Mouse (Mus musculus) heart, postnatal 0 days (tissue): ENCODE measurements at regions not wholly inside any gene's neighbourhood (a gene's known extent, or its start where the extent isn't known, plus 50 kb on each side); places are given as distances from the start of the nearest gene placed in this dataset.
A peak's percentile ranks its signal among the peaks of the same experiment; 100 is the strongest.

Experiments
- ATAC-seq: fragments of 200-750 bp; cut with Nextera tagmentation; 2 replicates; pipeline ENCODE4 v1.8.0; 2017; ENCODE audit warnings: low read depth, moderate number of reproducible peaks, moderate library complexity; ENCODE audit not compliant: insufficient read depth
- DNase-seq: peaks from one replicate; pipeline ENCODE4 v3.0.0-alpha.2; 2016; ENCODE audit warnings: low spot score
- H3K27ac ChIP-seq: fragments of 300-500 bp; sonication (generic); 2 replicates; pipeline ENCODE4 v1.5.1; 2014; ENCODE audit warnings: low read depth, mild to moderate bottlenecking
- H3K27me3 ChIP-seq: fragments of 300-500 bp; sonication (generic); 2 replicates; pipeline ENCODE4 v1.6.1; 2014; ENCODE audit warnings: low read length, mixed read lengths; ENCODE audit not compliant: control insufficient read depth, insufficient read depth
- H3K36me3 ChIP-seq: fragments of 300-500 bp; sonication (generic); replicated peaks from 2 replicates; pipeline ENCODE4 v1.6.1; 2014; ENCODE audit warnings: low read length, mixed read lengths; ENCODE audit not compliant: control insufficient read depth, insufficient read depth
- H3K4me1 ChIP-seq: fragments of 300-500 bp; sonication (generic); 2 replicates; pipeline ENCODE4 v1.6.1; 2014; ENCODE audit warnings: antibody characterized with exemption; ENCODE audit not compliant: control insufficient read depth, insufficient read depth
- H3K4me2 ChIP-seq: fragments of 300-500 bp; sonication (generic); 2 replicates; pipeline ENCODE4 v1.6.1; 2014; ENCODE audit warnings: low read depth, mild to moderate bottlenecking, low read length, moderate library complexity
- H3K4me3 ChIP-seq: fragments of 300-500 bp; sonication (generic); 2 replicates; pipeline ENCODE4 v1.5.1; 2014; ENCODE audit warnings: low read depth, low read length
- H3K9ac ChIP-seq: fragments of 300-500 bp; sonication (generic); replicated peaks from 2 replicates; pipeline ENCODE4 v1.6.1; 2014; ENCODE audit warnings: low read depth, low read length, mixed read lengths
- H3K9me3 ChIP-seq: fragments of 300-500 bp; sonication (generic); replicated peaks from 2 replicates; pipeline ENCODE4 v1.6.1; 2016; ENCODE audit warnings: low read length; ENCODE audit not compliant: control insufficient read depth
- CTCF ChIP-seq: IDR thresholded peaks from 2 replicates; pipeline ENCODE4 v1.5.1; 2016; ENCODE audit warnings: antibody characterized with exemption, control low read depth, low read depth
- EP300 ChIP-seq: IDR thresholded peaks from 2 replicates; pipeline ENCODE4 v1.6.1; 2016; ENCODE audit warnings: antibody characterized with exemption, low read depth
- WGBS: fragments of 180-500 bp; shearing (Covaris S2); extraction: QIAGEN DNeasy Blood & Tissue Kit; methylation state at CpG from one replicate; pipeline ENCODE4 v1.1.7; 2014; 5-methylcytosine and 5-hydroxymethylcytosine counted together

DNA sequence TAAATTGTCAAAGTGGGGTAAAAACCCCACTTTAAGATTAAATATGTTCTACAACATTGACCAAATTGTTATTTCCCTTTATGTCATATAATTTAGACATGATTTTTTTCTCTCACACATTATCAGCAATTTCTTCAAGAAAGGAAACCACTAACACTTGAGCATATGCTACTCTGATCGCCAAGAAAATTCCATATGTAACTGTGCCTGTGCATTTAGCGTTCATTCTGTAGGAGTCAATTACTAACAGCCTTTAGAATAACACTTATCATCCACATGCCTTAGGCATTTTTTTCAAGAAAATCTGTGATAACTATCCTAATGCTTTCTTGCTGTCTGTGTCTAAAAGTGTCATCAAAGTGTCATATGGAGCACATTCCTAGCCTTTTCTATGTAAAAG lies 534.3 kb upstream of the Gm21961 start:
- 70% methylated on average over 2 of the region's 2 CpGs for WGBS
- Histone ChIP-seq H3K36me3 (no peaks in the 10 kb centered on the region), H3K9ac (no peak overlapping the region), H3K9me3 (no peaks in the 10 kb centered on the region), H3K4me2 (no peak overlapping the region), H3K27ac (no peak overlapping the region), H3K27me3 (no peaks in the 10 kb centered on the region), H3K4me1 (no peaks in the 10 kb centered on the region), H3K4me3 (no peak overlapping the region)
- ATAC-seq (no peak), DNase-seq (no peak)
- TF ChIP-seq CTCF, result no peak
- no peak for TF ChIP-seq EP300

GRCm38 (mm10) chr15:65535606-65536005 lies 520.9 kb upstream of the Gm21961 start:
- WGBS, result 27% methylated on average over 3 of the region's 3 CpGs
- H3K27ac ChIP-seq, result no peak overlapping the region

DNA sequence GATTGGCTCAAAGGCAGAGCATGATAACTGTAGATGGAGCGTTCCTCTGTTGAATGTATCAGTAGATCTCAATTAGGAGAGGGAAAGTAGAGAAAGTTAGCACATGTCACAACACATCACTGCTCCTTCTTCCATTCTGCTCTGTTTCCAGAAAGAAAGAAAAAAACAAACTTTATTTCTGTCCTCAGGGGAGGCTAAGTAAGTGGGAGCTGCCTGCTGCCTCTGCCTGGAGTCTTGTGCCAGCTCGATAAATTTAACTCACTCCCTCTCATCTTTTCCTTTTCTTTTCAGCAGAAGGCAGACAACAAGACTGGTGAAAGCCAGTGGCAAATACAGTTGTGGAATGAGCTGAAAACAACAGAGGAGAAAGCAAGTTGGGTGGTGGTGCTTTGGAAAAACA lies 517.5 kb upstream of the Gm21961 start:
- H3K27ac ChIP-seq, result no peak overlapping the region
- 41% methylated on average over 2 of the region's 2 CpGs for WGBS
- H3K36me3 ChIP-seq, result no peaks in the 10 kb centered on the region
- ATAC-seq (no peak), DNase-seq (no peak)
- no peaks in the 10 kb centered on the region for H3K9me3 ChIP-seq
- H3K27me3 ChIP-seq, result no peaks in the 10 kb centered on the region
- no peak overlapping the region for H3K4me2 ChIP-seq
- no peak for TF ChIP-seq CTCF
- TF ChIP-seq EP300, result no peak
- no peaks in the 10 kb centered on the region for H3K4me1 ChIP-seq
- no peak overlapping the region for H3K9ac ChIP-seq
- no peak overlapping the region for H3K4me3 ChIP-seq

More at GRCm38 (mm10) chr15:65535606-65536005, 520.9 kb upstream of the Gm21961 start:
- Histone ChIP-seq H3K36me3 (no peaks in the 10 kb centered on the region), H3K9me3 (no peaks in the 10 kb centered on the region), H3K4me1 (no peaks in the 10 kb centered on the region), H3K27me3 (no peaks in the 10 kb centered on the region), H3K4me2 (no peak overlapping the region), H3K9ac (no peak overlapping the region), H3K4me3 (no peak overlapping the region)
- no peak for DNase-seq
- no peak for ATAC-seq
- TF ChIP-seq CTCF (no peak), EP300 (no peak)

DNA sequence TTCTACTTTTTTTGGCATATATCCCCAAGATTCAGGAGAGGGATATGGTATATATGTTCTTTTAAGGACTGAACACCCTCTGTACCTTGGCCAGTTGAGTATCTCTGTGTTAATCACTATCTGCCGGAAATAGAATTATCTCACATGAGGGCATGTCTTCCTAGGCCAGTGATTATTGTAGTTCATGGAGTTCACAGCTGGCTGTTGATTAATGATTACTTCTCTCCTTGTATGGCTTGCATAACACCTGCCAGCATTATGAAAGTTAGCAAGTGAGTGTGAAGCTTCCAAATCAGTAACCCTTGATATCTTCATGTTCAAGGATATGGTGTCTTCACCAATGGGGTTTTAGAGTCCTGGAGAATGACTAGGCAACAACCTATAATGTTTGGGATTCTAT lies 488.0 kb upstream of the Gm21961 start:
- TF ChIP-seq EP300 (no peak), CTCF (no peak)
- ATAC-seq, result no peak
- no peak overlapping the region for H3K27ac ChIP-seq
- H3K27me3 ChIP-seq, result no peaks in the 10 kb centered on the region
- H3K9ac ChIP-seq, result no peak overlapping the region
- H3K36me3 ChIP-seq, result no peaks in the 10 kb centered on the region
- H3K4me2 ChIP-seq, result no peak overlapping the region
- H3K4me3 ChIP-seq, result no peak overlapping the region
- H3K9me3 ChIP-seq, result no peaks in the 10 kb centered on the region
- no peaks in the 10 kb centered on the region for H3K4me1 ChIP-seq
- no peak for DNase-seq
- WGBS, result 61% methylated on average over 1 of the region's 1 CpGs

DNA sequence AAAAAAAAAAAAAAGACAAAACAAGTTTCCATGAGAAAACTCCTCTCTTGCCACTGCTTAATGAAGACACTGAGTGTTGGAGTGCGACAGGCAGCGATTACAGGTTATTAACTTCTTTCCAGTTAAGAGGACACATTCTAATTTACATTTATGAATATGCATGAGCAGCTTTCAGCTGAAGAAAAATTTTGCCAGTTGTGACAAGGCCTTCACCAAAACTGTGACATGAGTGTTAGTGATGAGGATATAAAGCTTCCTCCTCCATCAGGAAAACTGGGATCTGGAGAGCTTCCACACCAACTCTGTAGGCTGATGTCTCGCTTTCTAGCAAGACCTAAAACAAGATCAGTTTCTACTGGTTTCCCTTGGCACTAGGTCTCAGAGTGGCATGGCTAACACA lies 464.2 kb upstream of the Gm21961 start:
- WGBS, result 82% methylated on average over 3 of the region's 3 CpGs
- no peak overlapping the region for H3K27ac ChIP-seq
- no peak overlapping the region for H3K4me2 ChIP-seq
- no peaks in the 10 kb centered on the region for H3K27me3 ChIP-seq
- no peak overlapping the region for H3K9ac ChIP-seq
- no peaks in the 10 kb centered on the region for H3K36me3 ChIP-seq
- no peaks in the 10 kb centered on the region for H3K4me1 ChIP-seq
- TF ChIP-seq EP300, result no peak
- no peak for TF ChIP-seq CTCF
- no peak for DNase-seq
- no peak for ATAC-seq
- no peak overlapping the region for H3K4me3 ChIP-seq
- H3K9me3 ChIP-seq, result no peaks in the 10 kb centered on the region

DNA sequence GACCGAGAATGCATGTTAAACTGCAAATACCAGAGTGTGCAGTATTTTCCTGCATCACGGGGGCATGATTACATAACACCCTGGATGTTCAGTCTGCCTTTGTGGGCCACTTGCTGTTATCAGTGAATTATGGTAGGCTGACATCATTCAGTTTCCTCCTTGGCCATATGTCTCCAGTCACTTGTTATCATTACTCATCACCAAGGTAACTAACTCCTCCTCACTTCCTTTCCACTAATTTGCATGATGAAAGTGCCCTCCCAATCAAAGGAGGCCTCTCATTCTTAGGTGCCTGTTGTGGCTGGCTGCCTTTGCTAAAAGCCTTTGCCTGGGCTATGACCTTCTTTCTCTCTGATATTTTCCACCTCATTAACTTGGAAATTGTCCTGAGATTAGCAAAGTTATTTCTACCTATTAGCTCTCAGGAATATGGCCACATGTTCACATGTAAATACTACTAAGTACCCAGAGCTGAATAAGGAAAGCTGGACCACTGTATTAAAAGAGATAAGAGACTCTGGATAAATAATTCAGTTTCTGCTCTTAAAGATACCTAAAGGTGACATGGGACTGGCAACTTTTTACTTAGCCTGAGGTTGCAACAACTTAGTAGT lies 440.6 kb upstream of the Gm21961 start:
- Histone ChIP-seq H3K4me1 (no peaks in the 10 kb centered on the region), H3K4me2 (no peak overlapping the region), H3K9me3 (no peaks in the 10 kb centered on the region), H3K9ac (no peak overlapping the region), H3K27me3 (no peaks in the 10 kb centered on the region), H3K4me3 (no peak overlapping the region), H3K36me3 (no peaks in the 10 kb centered on the region), H3K27ac (no peak overlapping the region)
- DNase-seq, result peak; percentile 47
- ATAC-seq, result peak; percentile 44; the same call in 1 of the 2 replicates
- TF ChIP-seq CTCF (no peak), EP300 (no peak)
- 28% methylated on average over 2 of the region's 2 CpGs for WGBS
